Mouse (Mus musculus): ENCODE measurements around the gene 2210016L21Rik. TPM values are rescaled to one million over a fixed set of nuclear protein-coding genes. Genes with fewer than 3 reads are reported as not detected.
"Not testable (repeated sequence)": the region's sequence is repeated elsewhere in the genome, so short reads cannot be mapped to it uniquely, and the experiment has no call there.

Gene 2210016L21Rik
- 10 to 100 TPM; 25.3 to 26.9 TPM for total RNA-seq (2021)
- long read RNA-seq, experiment 1, transcript 2210016L21Rik-201 (6 exons, 2,607 nt) = major isoform, 33 of 36 reads
- long read RNA-seq, experiment 1, partial matches to known transcripts = 0 of 36 reads
- long read RNA-seq, experiment 1, other reads (novel, unspliced or antisense) = 3 of 36 reads
- long read RNA-seq, experiment 2, transcript 2210016L21Rik-201 (6 exons, 2,607 nt) = major isoform, 40 of 42 reads
- long read RNA-seq, experiment 2, partial matches to known transcripts = 0 of 42 reads
- long read RNA-seq, experiment 2, other reads (novel, unspliced or antisense) = 2 of 42 reads

DNA sequence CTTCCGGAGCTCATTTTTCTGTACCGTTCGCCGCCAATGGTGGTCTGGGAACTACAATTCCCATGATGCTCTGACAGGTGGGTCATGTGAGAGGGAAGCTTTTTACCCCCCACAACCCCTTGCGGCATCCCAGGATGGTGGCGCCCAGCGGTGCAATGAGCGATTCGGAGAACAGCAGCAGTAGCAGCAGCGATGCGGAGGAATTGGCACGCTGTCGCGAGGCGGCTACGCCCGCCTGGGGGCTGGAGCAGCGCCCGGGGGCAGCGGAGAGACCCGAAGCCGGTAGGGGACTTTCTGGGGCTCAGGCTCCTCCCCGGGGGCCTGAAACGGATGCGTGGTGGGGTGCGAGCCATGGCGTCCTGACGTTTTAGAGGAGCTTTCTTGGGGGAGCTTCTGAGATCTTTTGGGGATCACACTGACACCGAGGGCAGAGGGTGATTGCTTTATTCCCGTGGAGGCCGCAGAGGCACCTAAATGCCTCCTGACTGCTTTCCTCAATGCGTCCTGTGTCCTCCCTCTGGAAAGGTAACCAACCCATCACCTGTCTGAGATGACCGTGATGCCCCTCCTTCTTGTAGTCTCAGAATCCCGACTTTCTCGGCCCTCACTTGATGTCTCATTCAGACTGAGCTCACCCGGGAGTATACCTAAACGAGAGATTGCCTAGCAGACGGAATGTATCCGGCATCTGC is at the start of gene 2210016L21Rik:
Gene 2210016L21Rik (plus strand): TSS at position 85 of the 692 bp plus-strand sequence.
- DNase-seq = peak; percentile 79

DNA sequence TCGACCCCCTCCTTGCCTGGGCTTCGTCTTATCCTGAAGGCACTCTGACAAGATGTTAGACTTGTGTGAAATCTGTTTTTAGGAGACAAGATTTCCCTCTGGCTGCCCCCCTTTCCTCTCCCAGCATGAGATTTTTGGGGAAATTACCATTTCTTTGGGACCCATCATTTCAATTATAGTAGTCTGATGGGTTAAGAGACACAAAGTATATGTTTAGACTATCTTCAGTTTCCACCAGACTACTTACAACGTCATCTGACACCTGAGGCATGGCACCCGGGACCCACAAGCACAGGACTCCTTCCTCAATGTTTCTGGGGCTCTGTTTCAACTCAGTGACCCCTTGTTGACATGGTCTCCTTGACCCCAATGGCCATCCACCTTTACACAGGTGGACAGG is 46.4 kb upstream of the 2210016L21Rik start:
- DNase-seq = no peak

DNA sequence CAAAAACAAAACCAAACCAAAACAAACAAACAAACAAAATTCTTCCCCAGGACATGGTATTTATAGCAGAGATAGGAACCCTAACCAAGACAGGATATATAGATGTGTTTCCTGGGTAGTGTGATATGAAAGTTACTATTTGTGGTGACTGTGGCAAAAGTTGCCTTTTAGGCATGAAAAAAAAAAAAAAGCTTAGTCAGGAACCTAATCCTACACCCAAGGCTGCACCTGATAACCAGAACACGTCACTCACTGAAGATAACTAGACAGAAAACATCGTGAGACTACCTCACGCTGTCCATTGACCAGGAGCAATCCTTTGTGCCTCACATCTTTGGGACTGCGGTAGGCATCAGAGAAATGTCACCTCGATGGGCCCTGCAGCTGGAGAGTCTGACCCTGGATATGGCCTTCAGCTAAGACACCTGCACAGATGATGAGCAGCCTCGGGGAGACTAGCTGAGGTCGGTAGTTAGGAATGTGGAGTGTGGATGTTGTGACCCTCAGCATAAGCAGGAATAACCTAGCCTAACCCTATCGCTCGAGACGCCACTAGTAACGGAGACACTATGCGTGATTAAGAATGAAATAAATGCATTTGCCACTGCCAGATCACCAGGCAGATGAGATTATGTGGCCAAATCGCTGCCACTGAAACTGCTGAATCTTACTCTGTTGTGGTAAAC is 45.1 kb upstream of the 2210016L21Rik start, which contains the start of gene Oasl2:
Gene Oasl2 (plus strand): TSS at position 249 of the 686 bp plus-strand sequence.
- DNase-seq = no peak

DNA sequence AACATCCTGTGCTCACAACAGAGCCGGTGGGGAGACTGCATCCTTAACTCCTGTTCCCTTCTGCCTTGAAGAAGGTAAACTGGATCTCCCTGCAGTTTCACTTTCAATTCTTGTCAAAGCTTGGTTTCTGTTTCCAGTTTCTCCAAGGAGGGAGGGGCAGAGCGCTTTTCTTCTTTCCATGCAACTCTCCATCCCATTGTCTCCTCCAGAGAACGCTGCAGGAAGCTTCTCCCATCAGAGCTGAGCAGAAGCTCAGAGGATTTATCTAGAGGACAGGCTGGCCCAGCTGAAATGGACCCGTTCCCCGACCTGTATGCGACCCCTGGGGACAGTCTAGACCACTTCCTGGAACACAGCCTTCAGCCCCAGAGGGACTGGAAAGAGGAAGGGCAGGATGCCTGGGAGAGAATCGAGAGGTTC is 44.6 kb upstream of the 2210016L21Rik start:
- DNase-seq = peak; percentile 14

DNA sequence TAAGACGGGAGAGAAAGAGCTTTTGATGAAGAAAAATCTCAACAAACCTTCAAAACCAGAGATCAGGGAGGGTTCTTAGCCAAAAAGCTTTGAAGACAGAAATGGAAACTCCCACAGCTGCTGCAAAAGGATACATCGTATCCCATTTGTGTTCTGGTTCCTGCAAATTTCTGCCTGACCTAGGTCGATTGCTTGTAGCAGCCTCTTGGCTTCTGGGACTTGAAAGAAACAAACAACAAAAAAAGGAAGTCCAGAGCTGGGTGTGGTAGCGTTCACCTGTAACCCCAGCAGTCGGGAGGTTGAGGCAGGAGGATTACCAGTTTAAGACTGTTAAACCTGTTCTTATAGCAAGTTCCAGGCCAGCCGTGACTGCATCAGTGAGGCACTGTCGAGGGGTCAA is 43.1 kb upstream of the 2210016L21Rik start:
- no peak for DNase-seq

DNA sequence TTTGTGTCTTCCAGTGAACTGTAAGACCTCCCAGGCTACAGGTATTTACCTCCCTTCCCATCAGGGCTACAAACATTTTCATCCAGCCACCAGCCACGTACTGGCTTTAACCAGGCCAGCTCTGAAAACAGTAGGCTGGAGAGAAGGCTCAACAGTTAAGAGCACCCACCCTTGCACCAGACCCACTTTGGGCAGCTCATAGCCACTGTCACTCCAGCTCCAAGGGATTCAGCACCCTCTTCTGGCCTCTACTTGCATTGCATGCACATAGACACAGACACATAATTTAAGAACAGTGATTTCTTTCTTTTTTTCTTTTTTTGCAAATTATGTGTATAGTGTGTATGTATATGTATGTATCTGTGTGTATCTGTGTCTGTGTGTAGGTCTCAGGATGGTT is 39.5 kb upstream of the 2210016L21Rik start:
- DNase-seq = no peak

DNA sequence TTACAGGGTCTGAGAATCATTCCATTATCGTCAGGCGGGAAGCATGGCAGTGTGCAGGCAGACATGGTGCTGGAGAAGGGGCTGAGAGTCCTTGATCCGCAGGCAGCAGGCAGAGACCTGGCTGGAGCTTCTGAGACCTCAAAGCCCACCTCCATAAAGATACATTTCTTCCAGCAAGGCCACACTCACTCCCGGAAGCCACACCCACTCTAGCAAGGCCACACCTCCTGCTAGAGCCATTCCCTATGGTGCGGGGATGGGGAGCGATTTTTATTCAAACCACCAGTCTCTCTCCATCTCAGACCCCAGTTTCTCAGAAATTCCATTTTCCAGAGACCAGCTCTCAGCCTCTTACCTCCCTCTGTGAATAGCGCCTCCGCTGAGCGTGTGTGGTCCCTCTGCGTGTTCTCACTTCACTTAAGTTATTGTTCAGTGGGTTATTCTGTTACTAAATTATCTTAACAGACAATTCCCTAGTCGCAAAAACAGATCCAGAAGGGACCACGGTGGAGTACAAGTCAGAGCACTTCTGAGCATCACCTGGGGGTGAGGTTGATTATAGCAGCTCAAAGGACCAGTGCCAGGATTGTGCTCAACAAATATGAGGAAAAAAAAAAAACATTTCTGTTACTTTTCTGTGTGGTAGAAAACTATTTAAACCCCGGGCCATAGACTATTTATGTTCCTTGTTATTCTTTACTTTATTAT is 33.2 kb upstream of the 2210016L21Rik start:
- no peak for DNase-seq

DNA sequence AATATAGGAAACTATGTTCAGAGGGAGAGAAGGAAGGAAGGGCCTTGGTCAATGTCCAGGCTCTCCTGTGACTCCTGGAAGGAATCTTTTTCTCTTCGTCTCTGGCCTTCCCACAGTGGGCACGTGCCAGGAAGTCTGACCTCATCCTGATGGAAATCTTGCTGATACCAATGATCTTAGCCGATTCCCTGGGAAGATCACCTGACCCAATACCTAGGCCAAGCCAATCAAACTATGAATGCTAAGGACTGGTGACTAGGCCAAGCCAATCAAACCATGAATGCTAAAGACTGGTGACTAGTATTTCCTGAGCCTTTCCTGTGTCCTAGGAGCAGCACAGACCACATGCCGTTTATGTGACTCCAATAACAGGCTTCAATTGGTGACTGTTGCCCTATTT is 28.3 kb upstream of the 2210016L21Rik start:
- no peak for DNase-seq

DNA sequence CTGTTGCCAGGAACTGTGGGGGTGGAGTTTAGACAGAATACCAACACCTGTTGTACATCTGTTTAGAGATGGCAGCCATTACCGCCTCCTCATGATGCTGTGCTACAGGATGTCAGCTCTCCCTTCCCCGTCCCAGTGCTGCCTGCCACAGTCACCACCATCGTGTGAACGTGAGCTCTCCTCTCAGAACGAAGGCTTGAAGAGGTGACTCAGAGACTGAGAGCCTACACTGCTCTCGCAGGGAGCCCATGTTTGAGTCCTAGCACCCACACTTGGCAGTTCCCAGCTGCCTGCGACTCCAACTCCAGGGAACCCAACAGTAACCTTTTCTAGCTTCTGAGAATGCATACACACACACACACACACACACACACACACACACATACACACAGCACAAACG is 27.1 kb upstream of the 2210016L21Rik start:
- no peak for DNase-seq

DNA sequence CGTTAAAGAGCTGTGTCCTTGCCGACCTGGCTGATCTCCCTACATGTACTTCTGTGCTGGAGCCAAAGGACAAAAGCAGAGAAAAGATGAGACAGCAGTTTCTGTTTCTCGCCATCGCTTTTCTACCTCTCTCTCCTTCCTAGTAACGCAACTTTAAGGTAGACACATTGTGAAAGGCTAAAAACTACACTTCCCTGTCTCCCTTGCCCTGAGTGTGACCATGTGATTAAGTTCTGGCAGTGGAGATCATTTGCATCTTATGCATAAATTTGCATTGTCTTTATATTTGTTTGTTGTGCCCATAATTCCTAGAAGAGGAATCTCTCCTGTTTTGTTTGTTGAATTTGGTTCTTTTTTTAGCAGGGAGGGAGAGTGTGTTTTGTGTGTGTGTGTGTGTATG is 26.1 kb upstream of the 2210016L21Rik start:
- no peak for DNase-seq

DNA sequence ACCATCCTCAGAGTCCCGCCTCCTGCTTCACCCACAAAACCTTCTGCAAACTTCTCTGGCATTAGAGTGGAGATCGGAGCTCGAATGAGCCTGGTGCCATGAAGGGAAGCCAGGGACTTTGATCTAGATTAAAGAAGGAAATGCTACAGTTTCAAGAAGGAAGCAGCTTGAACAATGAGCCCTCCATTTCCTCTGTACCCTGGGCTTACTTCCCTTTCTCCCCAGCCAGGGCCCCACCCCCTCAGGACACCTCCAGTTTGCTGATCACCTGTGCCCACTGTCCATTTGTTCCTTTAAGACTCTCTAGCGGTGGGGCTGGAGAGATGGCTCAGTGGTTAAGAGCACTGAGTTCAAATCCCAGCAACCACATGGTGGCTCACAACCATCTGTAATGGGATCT is 25.2 kb upstream of the 2210016L21Rik start:
- no peak for DNase-seq

DNA sequence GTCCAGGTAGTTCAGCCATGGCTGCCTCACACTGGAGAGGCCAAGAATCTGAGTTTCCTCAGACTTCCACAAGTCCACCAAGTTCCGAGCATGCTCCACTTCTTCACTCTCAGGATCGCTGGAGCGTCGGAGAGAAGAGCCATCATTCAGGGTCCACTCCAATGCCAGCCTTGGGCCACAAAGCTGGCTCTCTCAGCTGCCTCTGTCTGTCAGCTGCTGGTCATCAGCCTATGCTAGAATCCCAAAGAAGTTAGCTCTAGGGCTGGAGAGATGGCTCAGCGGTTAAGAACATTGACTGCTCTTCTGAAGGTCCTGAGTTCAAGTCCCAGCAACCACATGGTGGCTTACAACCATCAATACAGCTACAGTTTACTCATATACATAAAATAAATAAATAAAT is 24.6 kb upstream of the 2210016L21Rik start:
- DNase-seq = not testable (repeated sequence)

DNA sequence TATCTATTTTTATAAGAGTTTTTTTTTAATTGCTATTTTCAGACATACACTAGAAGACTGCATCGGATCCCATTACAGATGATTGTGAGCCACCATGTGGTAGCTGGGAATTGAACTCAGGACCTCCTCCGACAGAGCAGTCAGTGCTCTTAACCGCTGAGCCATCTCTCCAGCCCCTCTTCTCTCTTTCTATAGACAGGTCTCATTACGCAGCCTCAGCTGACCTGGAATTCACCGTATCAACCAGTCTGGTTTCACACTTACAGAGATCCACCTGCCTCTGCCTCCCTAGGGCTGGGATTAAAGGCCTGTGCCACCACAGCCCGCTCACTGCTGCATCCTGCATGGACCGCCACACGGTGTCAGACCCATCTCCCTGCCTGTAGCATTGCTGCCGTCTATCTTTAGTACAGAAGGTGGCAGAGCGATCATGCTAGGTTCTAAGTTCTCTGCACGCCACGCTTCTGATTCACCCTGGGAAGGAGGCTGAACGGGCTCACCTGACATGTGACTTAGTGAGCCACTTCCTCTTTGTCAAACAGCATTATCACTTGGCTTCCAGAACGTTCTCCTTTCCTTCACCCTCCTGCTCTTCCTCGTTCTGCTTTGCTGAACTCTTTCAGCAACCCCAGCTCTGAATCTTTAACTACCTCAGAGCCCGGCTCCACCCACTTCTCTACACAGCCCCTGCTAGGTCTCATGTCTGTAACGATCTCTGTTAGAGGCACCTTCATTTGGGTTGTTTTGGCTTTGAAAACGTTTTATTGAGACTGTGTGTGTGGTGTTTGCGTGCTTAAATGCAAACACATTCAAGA is 20.2 kb upstream of the 2210016L21Rik start:
- no peak for DNase-seq

DNA sequence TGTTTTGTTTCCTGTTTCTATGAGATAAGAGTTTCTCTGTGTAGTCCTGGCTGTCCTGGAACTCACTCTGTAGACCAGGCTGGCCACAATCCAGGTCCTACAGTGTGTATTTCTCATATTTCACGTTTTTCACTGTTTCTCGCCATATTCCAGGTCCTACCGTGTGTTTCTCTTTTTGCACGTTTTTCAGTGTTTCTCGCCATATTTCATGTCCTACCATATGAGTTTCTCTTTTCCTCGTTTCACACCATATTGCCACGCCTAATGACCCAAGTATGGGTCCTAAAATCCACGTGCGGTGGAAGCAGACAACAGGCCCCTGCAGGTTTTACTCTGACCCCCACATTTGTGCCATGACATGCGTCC is 19.6 kb upstream of the 2210016L21Rik start:
- no peak for DNase-seq

DNA sequence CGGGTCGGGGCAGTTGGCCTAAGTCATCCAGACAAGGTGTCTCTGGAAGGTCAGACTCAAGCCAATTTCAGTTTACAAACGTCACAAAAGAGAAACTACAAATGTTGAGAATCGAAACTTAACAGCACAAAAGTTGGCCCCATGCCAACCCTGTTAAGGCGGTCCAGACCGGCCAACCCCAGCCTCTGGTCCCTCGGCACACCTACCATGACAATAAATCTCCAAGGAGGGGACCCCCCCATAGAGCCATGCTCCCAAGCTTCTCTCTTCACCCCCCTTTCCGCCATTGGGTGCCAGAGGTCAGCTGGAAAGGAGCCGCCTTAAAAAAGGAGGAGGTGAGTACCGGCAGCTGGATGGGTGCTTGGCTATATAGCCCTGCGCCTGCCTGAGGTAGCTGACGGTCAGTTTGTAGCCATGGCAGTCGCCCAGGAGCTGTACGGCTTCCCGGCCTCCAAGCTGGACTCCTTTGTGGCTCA is 18.9 kb upstream of the 2210016L21Rik start, which contains the start of gene Oasl1:
Gene Oasl1 (plus strand): TSS at position 243 of the 476 bp plus-strand sequence.
- peak; percentile 57 for DNase-seq

DNA sequence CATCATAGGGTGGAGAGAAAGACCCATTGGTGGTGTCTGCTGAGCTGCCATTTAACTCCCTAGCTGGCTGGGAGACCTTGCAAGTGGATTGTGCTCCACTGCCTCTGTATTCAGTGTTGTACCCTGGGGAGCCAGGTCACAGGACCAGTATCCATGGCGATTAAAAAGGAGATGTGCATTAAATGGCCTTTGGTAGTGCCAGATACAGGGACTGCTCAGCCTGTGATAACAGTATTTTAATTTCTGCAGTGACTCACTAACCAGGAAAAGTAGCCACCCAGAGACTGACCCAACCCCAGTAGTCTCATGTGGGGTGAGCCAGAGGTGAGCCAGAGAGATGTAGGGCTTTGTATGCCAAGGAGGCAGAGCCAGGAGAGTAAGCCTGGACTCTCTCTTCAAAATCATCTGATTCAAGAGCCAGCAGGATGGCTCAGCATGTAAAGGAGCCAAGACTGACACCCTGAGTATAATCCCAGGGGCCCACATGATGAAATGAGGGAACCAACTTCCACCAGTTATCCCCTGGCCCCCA is 15.7 kb upstream of the 2210016L21Rik start:
- DNase-seq = no peak

DNA sequence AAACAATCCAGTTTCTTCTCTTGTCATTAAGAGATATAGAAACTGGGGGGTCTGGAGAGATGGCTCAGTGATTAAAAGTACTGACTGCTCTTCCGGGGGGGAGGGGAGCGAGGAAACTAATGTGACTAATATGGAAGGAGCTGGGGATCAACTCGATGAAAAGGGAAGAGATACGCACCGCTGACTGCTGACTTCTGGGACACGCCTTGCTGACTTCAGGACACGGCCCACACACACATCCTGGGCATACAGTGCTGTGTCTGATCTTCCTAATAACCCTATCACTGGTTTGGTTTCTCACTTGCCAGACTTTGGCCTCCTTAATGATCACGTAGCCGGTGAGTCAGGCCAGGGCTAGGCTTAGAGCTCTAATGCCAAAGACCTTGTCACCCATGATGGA is 15.2 kb upstream of the 2210016L21Rik start:
- DNase-seq = no peak

DNA sequence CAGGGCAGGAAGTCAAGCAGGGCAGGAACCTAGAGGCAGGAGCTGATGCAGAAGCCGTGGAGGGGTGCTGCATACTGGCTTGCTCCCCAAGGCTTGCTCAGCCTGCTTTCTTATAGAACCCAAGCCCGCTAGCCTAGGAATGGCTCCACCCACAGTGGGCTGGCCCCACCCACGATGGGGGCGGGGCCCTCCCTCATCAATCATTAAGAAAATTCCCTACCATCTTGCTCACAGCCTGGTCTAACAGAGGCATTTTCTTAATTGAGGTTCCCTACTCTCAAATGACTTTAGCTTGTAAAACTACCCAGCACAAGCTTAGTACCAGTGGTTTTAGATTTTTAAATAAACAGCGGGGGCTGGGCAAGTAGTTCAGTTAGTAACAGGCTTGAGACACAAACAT is 10.3 kb upstream of the 2210016L21Rik start:
- no peak for DNase-seq

DNA sequence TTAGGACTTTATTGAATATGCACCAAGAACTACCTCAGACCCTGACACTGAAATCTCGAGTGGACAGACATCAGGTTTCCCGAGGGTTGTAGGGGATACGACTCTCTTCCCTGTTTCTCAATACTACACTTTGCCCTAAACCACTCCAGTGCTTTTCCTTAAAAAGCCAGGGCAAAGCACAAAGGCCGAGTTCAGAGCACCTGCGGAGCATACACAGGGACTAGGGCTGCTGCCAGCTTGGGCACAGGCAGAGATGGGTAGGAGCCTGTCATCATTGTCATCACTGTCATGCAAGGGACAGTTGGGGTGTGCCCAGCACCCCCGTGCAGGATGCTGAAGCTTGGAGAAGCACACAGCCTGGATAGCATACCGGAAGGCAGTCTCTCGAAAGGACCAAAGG is 8.8 kb upstream of the 2210016L21Rik start:
- no peak for DNase-seq

DNA sequence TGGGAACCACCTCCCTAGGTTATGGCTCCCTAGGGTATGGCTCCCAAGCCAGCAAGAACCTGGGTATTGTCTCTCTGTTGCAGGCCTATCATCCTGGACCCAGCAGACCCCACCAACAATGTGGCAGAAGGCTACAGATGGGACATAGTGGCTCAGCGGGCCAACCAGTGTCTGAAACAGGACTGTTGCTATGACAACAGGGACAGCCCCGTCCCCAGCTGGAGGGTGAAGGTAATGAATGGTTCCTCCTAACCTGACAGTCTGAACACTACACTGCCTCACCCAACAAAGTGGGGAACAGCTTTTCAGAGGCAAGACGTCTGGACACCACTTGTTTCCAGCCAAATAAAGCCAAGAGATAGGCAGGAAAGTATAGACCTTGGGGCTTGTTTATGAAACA is 6.1 kb upstream of the 2210016L21Rik start:
- DNase-seq = no peak

DNA sequence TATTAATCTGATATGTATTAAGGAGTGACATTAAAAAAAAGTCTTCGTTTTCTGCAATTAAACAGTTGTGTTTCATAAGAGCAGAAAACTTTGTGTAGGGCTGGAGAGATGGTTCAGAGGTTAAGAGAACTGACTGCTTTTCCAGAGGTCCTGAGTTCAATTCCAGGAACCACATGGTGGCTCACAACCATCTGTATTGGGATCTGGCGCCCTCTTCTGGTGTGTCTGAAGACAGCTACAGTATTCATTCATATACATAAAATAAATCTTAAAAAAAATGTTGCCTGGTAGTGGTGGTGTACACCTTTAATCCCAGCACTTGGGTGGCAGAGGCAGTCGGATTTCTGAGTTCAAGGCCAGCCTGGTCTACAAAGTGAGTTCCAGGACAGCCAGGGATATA is 820 bp upstream of the 2210016L21Rik start:
- DNase-seq = not testable (repeated sequence)
